Mouse (Mus musculus) monocyte, adult 2 months (primary cell): ENCODE data around the gene Wdr86.
A peak's percentile ranks its signal among the peaks of the same experiment; 100 is the strongest.
"Not testable (repeated sequence)": the region's sequence is repeated elsewhere in the genome, so short reads cannot be mapped to it uniquely, and the experiment has no call there.

Experiments used
- DNase-seq, 2 experiments: peaks; one replicate each; pipeline ENCODE4 v3.0.0; 2022; ENCODE audit warnings: low spot score in 2 of 2, low read depth in 1 of 2

Gene Wdr86

GRCm38 (mm10) chr5:24730488-24730871, at the start of gene Wdr86:
Gene Wdr86, minus strand, starts transcription at chr5:24730727.
- no peak for DNase-seq

DNA sequence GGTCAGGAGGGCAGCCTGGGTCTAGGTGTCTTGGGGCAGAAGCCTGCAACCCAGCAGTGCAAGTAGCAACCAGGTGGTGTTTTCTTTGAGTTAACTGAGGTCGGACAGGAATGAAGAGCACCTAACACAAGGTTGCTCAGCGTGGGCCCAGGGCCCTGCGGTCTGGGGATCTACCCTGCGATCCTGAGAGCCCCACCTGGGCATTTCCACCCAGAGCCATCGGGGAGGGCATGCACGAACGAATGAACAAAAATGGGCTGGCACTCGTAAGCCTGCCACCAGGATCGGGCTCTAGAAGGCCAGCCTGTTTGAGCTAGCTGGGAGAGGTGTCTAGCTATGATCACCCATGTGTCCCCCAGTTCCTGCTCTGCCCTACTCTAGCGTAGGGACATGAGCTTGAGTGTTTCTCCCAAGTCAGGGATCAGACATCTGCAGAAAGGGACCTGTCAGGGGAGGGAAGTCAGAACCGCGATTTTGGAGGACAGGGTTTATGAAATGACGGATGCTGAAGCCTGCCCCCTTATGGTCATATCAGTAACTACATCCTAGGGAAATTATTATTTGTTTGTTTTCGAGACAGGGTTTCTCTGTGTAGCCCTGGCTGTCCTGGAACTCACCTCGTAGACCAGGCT, 49.5 kb upstream of the Wdr86 start:
- no peak for DNase-seq

- DNase-seq, result no peak
Measured at GRCm38 (mm10) chr5:24779321-24779720, 48.8 kb upstream of the Wdr86 start.

DNA sequence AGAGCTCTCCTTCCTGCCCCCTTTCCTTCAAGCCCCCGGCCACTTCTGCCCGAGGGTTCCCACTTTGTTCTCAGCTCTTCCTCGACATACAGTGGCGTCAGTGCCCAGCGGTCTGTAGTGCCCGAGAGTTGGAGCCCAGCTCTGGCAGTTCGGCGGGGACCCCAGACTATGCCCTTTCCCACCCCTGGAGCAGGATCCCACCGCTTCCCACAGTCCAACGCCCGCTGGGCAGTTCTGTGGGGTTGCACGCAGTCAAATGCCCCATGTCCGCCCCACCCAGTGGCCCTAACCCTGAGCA, 48.3 kb upstream of the Wdr86 start:
- no peak for DNase-seq

DNA sequence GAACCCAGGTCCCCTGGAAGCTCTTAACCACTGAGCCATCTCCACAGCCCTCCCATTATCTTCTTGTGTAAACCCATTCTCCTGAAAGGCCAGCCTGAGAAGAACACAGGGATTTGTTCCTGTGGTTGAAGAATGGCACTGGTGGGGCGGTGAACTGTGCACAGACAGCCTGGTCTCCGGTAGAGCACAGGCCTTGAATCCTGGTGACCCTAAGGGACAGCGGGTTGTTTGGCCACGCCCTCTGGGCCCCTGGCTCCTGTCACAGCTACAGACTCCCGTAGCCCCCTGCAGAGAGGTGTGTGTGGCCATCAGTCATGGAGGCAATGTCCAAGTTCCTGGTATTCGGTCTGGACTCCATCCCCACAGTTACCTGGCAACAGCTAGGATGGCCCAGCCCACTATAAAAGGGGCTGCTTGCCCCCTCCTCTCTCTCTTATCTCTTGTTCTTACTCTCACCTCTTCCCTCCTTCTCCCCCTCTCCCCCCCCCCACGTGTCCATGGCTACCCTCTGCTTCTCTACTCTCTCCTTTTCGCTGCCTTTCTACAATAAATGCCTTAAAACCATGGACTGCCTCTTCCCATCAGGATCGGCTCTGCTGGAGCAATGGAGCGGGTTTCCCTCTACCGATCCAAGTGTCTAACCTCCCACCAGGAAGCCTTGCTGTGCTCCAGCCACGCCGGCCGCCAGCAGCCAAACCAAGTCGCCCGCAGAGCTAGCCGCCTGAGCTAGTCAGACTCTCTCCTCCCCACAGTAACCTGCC, 47.7 kb upstream of the Wdr86 start:
- DNase-seq, result no peak

DNA sequence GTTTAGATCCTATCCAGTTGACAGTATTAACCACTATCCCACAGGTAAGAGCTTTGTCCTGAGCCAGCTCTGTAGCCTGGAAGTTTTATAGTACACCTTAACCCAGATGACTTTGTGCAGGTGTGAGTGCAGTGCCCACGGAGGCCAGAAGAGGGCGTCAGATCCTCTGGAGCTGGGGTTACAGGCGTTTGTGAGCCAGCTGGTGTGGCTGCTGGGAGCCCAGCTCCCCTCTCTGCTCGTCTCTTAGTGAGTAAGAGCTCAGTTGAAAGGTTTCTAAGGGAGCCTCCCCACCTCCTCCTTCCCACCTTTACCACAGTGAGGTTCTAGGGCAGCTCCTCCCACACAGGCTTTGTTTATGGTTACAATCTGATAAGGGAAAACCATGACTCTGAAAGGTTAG, 46.2 kb upstream of the Wdr86 start:
- DNase-seq, result no peak

GRCm38 (mm10) chr5:24774549-24774948, 44.0 kb upstream of the Wdr86 start:
- not testable (repeated sequence) for DNase-seq

- DNase-seq, result no peak
Measured at GRCm38 (mm10) chr5:24757816-24758215, 27.3 kb upstream of the Wdr86 start, which contains the start of gene Crygn. Gene Crygn, minus strand, starts transcription at chr5:24758008.

GRCm38 (mm10) chr5:24756931-24757330, 26.4 kb upstream of the Wdr86 start:
- no peak for DNase-seq

DNA sequence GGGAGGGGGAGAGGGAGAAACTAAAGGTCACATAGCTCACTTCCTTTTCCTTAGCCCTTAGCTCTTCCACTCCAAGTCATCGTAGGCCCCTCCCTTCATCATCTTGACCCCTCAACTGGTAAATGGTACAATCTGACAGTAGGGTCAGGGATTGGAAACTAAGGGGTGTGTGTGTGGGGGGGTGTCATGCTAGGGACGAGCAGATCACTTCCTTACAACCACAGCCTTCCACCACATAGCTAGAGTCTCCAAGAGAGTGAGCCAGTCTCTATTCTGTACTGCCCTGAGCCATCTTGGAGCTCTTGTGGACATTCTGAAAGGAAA, 21.6 kb upstream of the Wdr86 start:
- no peak for DNase-seq

- peak in 1 of 2 experiments; percentile 26 for DNase-seq
Measured at GRCm38 (mm10) chr5:24751305-24752174, 21.0 kb upstream of the Wdr86 start.

GRCm38 (mm10) chr5:24750321-24751304, 20.1 kb upstream of the Wdr86 start:
- DNase-seq, result peak; percentile 46 to 69

- DNase-seq, result no peak
Measured at GRCm38 (mm10) chr5:24749731-24750130, 19.2 kb upstream of the Wdr86 start.

- no peak for DNase-seq
Measured at GRCm38 (mm10) chr5:24747533-24747932, 17.0 kb upstream of the Wdr86 start.

DNA sequence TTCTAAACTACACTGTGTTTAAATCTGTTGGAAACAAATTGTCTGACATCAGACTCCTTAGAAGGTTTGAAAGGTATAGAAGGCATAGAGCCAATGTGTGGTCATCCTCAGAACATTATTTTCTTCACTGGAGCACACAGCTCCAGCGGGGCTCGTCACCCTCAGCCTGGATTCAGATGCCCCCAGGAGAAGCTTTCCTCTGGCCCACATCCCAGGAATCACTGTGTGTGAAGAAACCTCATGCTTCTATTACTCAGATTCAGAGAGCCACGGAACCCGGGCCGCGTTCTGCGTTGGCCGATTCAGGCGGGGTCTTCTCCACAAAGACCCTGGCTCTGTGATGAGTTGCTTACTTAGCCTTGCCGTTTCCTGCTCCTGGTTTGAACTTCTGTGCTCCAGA, 13.4 kb upstream of the Wdr86 start:
- no peak for DNase-seq

DNA sequence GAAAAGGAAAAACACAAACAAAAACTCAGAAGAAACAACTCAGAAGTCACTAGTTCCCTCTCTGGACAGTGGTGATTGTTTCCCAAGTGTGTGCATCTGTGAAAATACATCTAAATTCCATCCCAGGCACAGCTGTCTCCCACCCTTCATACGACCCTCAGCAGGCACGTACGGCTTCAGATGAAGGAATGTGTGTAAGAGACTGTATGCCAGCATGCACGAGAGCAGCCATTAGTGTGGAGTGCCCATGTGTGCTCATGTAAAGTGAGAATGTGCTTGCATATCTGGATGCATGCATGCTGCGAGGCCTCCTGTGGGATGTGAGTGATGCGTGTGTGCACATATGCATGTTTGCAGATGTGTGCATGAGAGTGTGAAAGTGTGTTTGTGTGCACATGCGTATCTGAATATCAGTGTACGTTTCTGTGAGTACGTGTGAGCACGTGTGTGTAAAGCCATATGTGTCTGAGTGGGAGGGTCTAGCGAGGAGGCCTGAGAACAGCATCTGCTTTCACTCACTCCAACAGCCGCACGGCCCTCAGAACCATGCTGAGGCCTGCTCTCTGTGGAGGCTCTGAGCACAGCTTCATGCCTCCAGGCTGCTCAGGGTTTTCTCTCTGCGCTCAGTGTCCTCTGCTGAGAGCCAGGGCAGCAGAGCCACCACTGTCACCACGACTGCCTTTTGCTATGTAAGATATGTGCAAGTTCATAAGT, 10.8 kb upstream of the Wdr86 start:
- DNase-seq, result no peak

GRCm38 (mm10) chr5:24739141-24739753, 8.7 kb upstream of the Wdr86 start:
- DNase-seq, result no peak

DNA sequence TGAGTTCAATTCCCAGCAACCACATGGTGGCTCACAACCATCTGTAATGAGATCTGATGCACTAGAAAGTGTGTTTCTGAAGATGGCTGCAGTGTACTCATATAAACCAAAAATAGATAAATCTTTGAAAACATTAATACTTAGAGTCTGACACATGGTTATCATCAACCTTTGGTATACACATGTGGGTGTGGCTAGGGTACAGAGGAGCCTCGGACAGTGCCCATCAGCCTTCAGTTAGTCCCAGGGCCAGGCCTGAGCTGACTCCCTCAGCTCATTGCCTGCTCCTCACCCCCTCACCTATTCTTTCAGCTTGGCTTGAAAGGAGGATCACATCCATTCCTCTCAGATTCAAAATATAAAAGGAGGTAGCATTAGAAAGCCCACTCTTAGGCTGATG, 8.0 kb upstream of the Wdr86 start:
- DNase-seq, result no peak

- DNase-seq, result no peak
Measured at GRCm38 (mm10) chr5:24737595-24737994, 7.1 kb upstream of the Wdr86 start.
